Mouse (Mus musculus) T-cell, adult 66 days (primary cell): ENCODE results near the gene Bsph2. TPM values are rescaled to one million over a fixed set of nuclear protein-coding genes. Genes with fewer than 3 reads are reported as not detected.

ENCODE experiments used
- total RNA-seq, 2 experiments: library from RNA; stranded (reverse); gene quantifications; 3 replicates in 1 of 2; 4 replicates in 1 of 2; pipeline ENCODE4 v1.2.4; 2023

Bsph2 gene
- total RNA-seq, result not detected

DNA sequence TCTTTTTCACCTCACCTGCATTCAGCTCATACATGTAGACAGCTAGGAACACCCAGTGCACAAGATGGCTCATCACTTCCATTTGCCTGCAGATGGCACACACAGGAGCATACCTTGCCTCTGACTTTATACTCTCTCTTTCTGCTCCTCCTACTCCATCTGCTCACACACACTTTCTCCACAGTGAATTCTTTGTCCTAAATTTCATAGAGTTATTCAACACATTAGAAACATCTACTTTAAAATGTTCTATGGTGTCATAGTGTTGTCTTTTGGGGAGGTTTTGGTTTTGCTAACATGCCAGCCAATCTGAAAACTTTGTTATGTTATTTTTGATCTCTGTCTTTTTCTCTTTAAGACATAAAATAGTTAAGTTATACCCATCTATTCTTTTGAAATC lies at the start of gene Bsph2:
Gene Bsph2 (minus strand): TSS at position 101 of the 400 bp plus-strand sequence.

Other genes starting within 250 kb of the Bsph2 start
- gene Pla2g4c, start 246.4 kb downstream of the Bsph2 start, total RNA-seq, result 1 to 10 TPM; 1.0 to 1.2 TPM
- not detected for gene Cabp5, start 172.9 kb downstream of the Bsph2 start, total RNA-seq
- gene Bsph1, start 120.2 kb downstream of the Bsph2 start, total RNA-seq, result not detected
- not detected for gene Sult2a5, start 52.9 kb upstream of the Bsph2 start, total RNA-seq
- gene Sult2a2, start 162.4 kb upstream of the Bsph2 start, total RNA-seq, result not detected